Mouse (Mus musculus) hindbrain, postnatal 0 days (tissue): ENCODE measurements around the gene Iqgap2. TPM values are rescaled to one million over a fixed set of nuclear protein-coding genes. Genes with fewer than 3 reads are reported as not detected.
A peak's percentile ranks its signal among the peaks of the same experiment; 100 is the strongest.

Experiments
- ATAC-seq: fragments of 200-750 bp; cut with Nextera tagmentation; 2 replicates; pipeline ENCODE4 v1.8.0; 2017; ENCODE audit warnings: mild to moderate bottlenecking, moderate TSS enrichment, moderate library complexity
- DNase-seq: peaks from one replicate; pipeline ENCODE4 v3.0.0-alpha.2; 2015; ENCODE audit warnings: low spot score
- H3K27ac ChIP-seq: fragments of 300-500 bp; sonication (generic); 2 replicates; pipeline ENCODE4 v1.5.1; 2014; ENCODE audit warnings: mild to moderate bottlenecking
- H3K27me3 ChIP-seq: fragments of 300-500 bp; sonication (generic); 2 replicates; pipeline ENCODE4 v1.6.1; 2014; ENCODE audit warnings: low read length, mixed read lengths; ENCODE audit not compliant: insufficient read depth
- H3K36me3 ChIP-seq: fragments of 300-500 bp; sonication (generic); 2 replicates; pipeline ENCODE4 v1.6.1; 2014; ENCODE audit warnings: low read length, mixed read lengths; ENCODE audit not compliant: insufficient read depth
- H3K4me1 ChIP-seq: fragments of 300-500 bp; sonication (generic); 2 replicates; pipeline ENCODE4 v1.6.1; 2014; ENCODE audit warnings: antibody characterized with exemption, low read length, mixed read lengths; ENCODE audit not compliant: insufficient read depth
- H3K4me2 ChIP-seq: fragments of 300-500 bp; sonication (generic); 2 replicates; pipeline ENCODE4 v1.6.1; 2014; ENCODE audit warnings: low read depth, mild to moderate bottlenecking, low read length, moderate library complexity, mixed read lengths
- H3K4me3 ChIP-seq: fragments of 300-500 bp; sonication (generic); 2 replicates; pipeline ENCODE4 v1.5.1; 2014; ENCODE audit warnings: low read length
- H3K9ac ChIP-seq: fragments of 300-500 bp; sonication (generic); replicated peaks from 2 replicates; pipeline ENCODE4 v1.6.1; 2014; ENCODE audit warnings: mild to moderate bottlenecking, low read length, moderate library complexity, mixed read lengths
- H3K9me3 ChIP-seq: fragments of 300-500 bp; sonication (generic); 2 replicates; pipeline ENCODE4 v1.6.1; 2016; ENCODE audit warnings: low read length, mixed read lengths
- CTCF ChIP-seq: IDR thresholded peaks from 2 replicates; pipeline ENCODE4 v1.5.1; 2016; ENCODE audit warnings: antibody characterized with exemption, control low read depth, low read depth
- WGBS: fragments of 180-500 bp; shearing (Covaris S2); extraction: QIAGEN DNeasy Blood & Tissue Kit; methylation state at CpG from one replicate; pipeline ENCODE4 v1.1.7; 2014; 5-methylcytosine and 5-hydroxymethylcytosine counted together
- polyA plus RNA-seq: library from polyadenylated mRNA; unstranded; fragments of >200 nt; fragmentation: Nextera tagmentation; extraction: Ambion mirVana; gene quantifications from 2 replicates; pipeline ENCODE4 v1.2.1, GENCODE M21; 2015
- total RNA-seq: library from RNA; depleted of rRNA; stranded (reverse); fragments of >200 nt; gene quantifications from 2 replicates; pipeline ENCODE4 v1.2.3, GENCODE M21; 2014

Gene Iqgap2
- total and polyA plus RNA-seq, 2 experiments from 2014 or later, result 2.9 to 3.1 TPM

- TF ChIP-seq CTCF, result no peak
- Histone ChIP-seq H3K4me1 (no peaks in the 10 kb centered on the region), H3K27ac (no peak overlapping the region), H3K9ac (no peak overlapping the region), H3K4me3 (no peak overlapping the region), H3K9me3 (no peaks in the 10 kb centered on the region), H3K4me2 (no peak overlapping the region), H3K36me3 (no peaks in the 10 kb centered on the region), H3K27me3 (no peaks in the 10 kb centered on the region)
- 91% methylated on average over 11 of the region's 11 CpGs for WGBS
- DNase-seq, result no peak
- ATAC-seq, result no peak
These were observed 149.7 kb downstream of the Iqgap2 start for GRCm38 (mm10) chr13:95741813-95742689.

- no peak overlapping the region for H3K27ac ChIP-seq
- H3K9ac ChIP-seq, result no peak overlapping the region
- no peaks in the 10 kb centered on the region for H3K9me3 ChIP-seq
- ATAC-seq (no peak), DNase-seq (peak; percentile 73)
- WGBS, result 60% methylated on average over 5 of the region's 5 CpGs
- no peak overlapping the region for H3K4me2 ChIP-seq
- no peaks in the 10 kb centered on the region for H3K36me3 ChIP-seq
- TF ChIP-seq CTCF, result peak; percentile 76
- H3K4me1 ChIP-seq, result no peaks in the 10 kb centered on the region
- H3K4me3 ChIP-seq, result no peak overlapping the region
- H3K27me3 ChIP-seq, result no peaks in the 10 kb centered on the region
These were observed 152.1 kb downstream of the Iqgap2 start for GRCm38 (mm10) chr13:95739651-95740050.

GRCm38 (mm10) chr13:95730491-95730890 lies 161.2 kb downstream of the Iqgap2 start:
- H3K27ac ChIP-seq, result no peak overlapping the region
- no peaks in the 10 kb centered on the region for H3K4me1 ChIP-seq
- no peak for TF ChIP-seq CTCF
- no peaks in the 10 kb centered on the region for H3K36me3 ChIP-seq
- no peaks in the 10 kb centered on the region for H3K9me3 ChIP-seq
- no peak overlapping the region for H3K4me2 ChIP-seq
- no peak for DNase-seq
- H3K4me3 ChIP-seq, result no peak overlapping the region
- ATAC-seq, result no peak
- no peak overlapping the region for H3K9ac ChIP-seq
- WGBS, result 93% methylated on average over 4 of the region's 4 CpGs
- H3K27me3 ChIP-seq, result no peaks in the 10 kb centered on the region

GRCm38 (mm10) chr13:95719320-95720232 lies 172.1 kb downstream of the Iqgap2 start:
- 58% methylated on average over 14 of the region's 14 CpGs for WGBS

GRCm38 (mm10) chr13:95715356-95715755 lies 176.4 kb downstream of the Iqgap2 start:
- no peak for TF ChIP-seq CTCF
- no peak for ATAC-seq

More at GRCm38 (mm10) chr13:95719320-95720232, 172.1 kb downstream of the Iqgap2 start:
- peak; percentile 87 for TF ChIP-seq CTCF
- Histone ChIP-seq H3K27ac (no peak overlapping the region), H3K4me1 (no peaks in the 10 kb centered on the region), H3K9ac (0 out of 2 replicates have a peak overlapping the region, but pooled peaks have one; percentile 17), H3K4me2 (peak overlapping the region; percentile 48), H3K4me3 (peak overlapping the region; percentile 24), H3K36me3 (no peaks in the 10 kb centered on the region), H3K27me3 (no peaks in the 10 kb centered on the region), H3K9me3 (no peaks in the 10 kb centered on the region)
- DNase-seq, result peak; percentile 83
- ATAC-seq, result peak; percentile 92

GRCm38 (mm10) chr13:95714271-95714975 lies 177.3 kb downstream of the Iqgap2 start:
- Histone ChIP-seq H3K9me3 (no peaks in the 10 kb centered on the region), H3K36me3 (no peaks in the 10 kb centered on the region), H3K4me3 (no peak overlapping the region), H3K9ac (no peak overlapping the region), H3K4me1 (no peaks in the 10 kb centered on the region), H3K4me2 (no peak overlapping the region), H3K27me3 (no peaks in the 10 kb centered on the region), H3K27ac (no peak overlapping the region)
- ATAC-seq (0 out of 2 replicates have a peak, but pooled peaks have one; percentile 18), DNase-seq (peak; percentile 46)
- 32% methylated on average over 3 of the region's 3 CpGs for WGBS
- no peak for TF ChIP-seq CTCF

More at GRCm38 (mm10) chr13:95715356-95715755, 176.4 kb downstream of the Iqgap2 start:
- Histone ChIP-seq H3K4me1 (no peaks in the 10 kb centered on the region), H3K9ac (no peak overlapping the region), H3K4me3 (no peak overlapping the region), H3K9me3 (no peaks in the 10 kb centered on the region), H3K4me2 (no peak overlapping the region), H3K27me3 (no peaks in the 10 kb centered on the region), H3K27ac (no peak overlapping the region), H3K36me3 (no peaks in the 10 kb centered on the region)
- WGBS, result 74% methylated on average over 4 of the region's 4 CpGs
- no peak for DNase-seq
